Mouse (Mus musculus) limb, embryonic 12.5 days (tissue): ENCODE data around the gene Bcl2a1c. TPM values are rescaled to one million over a fixed set of nuclear protein-coding genes. Genes with fewer than 3 reads are reported as not detected.
"Not testable (repeated sequence)": the region's sequence is repeated elsewhere in the genome, so short reads cannot be mapped to it uniquely, and the experiment has no call there.

Source experiments
- ATAC-seq: fragments of 200-750 bp; cut with Nextera tagmentation; 2 replicates; pipeline ENCODE4 v1.8.0; 2017; ENCODE audit warnings: low read depth, moderate TSS enrichment; ENCODE audit not compliant: insufficient number of reproducible peaks, insufficient read depth, low FRiP score, low TSS enrichment
- H3K27ac ChIP-seq: fragments of 300-500 bp; sonication (generic); 2 replicates; pipeline ENCODE4 v1.5.1; 2016; ENCODE audit warnings: mild to moderate bottlenecking, moderate library complexity
- H3K27me3 ChIP-seq: fragments of 300-500 bp; sonication (generic); 2 replicates; pipeline ENCODE4 v1.6.1; 2016; ENCODE audit warnings: mild to moderate bottlenecking, moderate library complexity
- H3K36me3 ChIP-seq: fragments of 300-500 bp; sonication (generic); 2 replicates; pipeline ENCODE4 v1.6.1; 2016; ENCODE audit warnings: mild to moderate bottlenecking, moderate library complexity
- H3K4me1 ChIP-seq: fragments of 300-500 bp; sonication (generic); replicated peaks from 2 replicates; pipeline ENCODE4 v1.6.1; 2016
- H3K4me2 ChIP-seq: fragments of 300-500 bp; sonication (generic); 2 replicates; pipeline ENCODE4 v1.6.1; 2016; ENCODE audit warnings: mild to moderate bottlenecking, moderate library complexity
- H3K4me3 ChIP-seq: fragments of 300-500 bp; sonication (generic); replicated peaks from 2 replicates; pipeline ENCODE4 v1.5.1; 2016; ENCODE audit warnings: mild to moderate bottlenecking
- H3K9ac ChIP-seq: fragments of 300-500 bp; sonication (generic); replicated peaks from 2 replicates; pipeline ENCODE4 v1.6.1; 2016; ENCODE audit warnings: mild to moderate bottlenecking, moderate library complexity
- H3K9me3 ChIP-seq: fragments of 300-500 bp; sonication (generic); 2 replicates; pipeline ENCODE4 v1.6.1; 2016; ENCODE audit warnings: mild to moderate bottlenecking, moderate library complexity
- WGBS: fragments of 180-500 bp; shearing (Covaris S2); methylation state at CpG from one replicate; pipeline ENCODE4 v1.1.7; 2016; 5-methylcytosine and 5-hydroxymethylcytosine counted together
- polyA plus RNA-seq: library from polyadenylated mRNA; unstranded; fragments of >200 nt; fragmentation: Nextera tagmentation; extraction: Ambion mirVana; gene quantifications from 2 replicates; pipeline ENCODE4 v1.2.1, GENCODE M21; 2016

Bcl2a1c gene
- polyA plus RNA-seq = not detected in 2 replicates

DNA sequence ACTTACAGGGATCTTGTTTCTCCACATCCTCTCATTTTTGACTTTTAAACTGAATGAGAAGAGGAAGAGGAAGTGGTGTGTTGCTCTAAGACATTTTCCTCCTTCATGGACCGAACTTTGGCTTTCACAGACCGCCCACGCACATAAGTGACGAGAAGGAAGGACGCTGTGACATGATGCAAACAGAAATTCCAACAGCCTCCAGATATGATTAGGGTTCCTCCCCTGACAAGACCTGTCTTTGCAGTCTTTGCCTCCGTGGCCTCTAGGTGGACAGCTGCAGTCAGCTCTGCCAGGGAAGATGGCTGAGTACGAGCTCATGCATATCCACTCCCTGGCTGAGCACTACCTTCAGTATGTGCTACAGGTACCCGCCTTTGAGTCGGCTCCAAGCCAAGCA lies at the start of gene Bcl2a1c:
TSS of gene Bcl2a1c (plus strand) at position 281 of the 400 bp plus-strand sequence.
- 78% methylated on average over 9 of the region's 9 CpGs for whole genome bisulfite sequencing
- not testable (repeated sequence) for ATAC-seq, H3K4me1 ChIP-seq, H3K4me2 ChIP-seq, H3K9ac ChIP-seq, H3K9me3 ChIP-seq, H3K27me3 ChIP-seq, H3K27ac ChIP-seq, H3K36me3 ChIP-seq, H3K4me3 ChIP-seq

- not testable (repeated sequence) for H3K4me1 ChIP-seq, H3K27ac ChIP-seq, H3K9me3 ChIP-seq, H3K27me3 ChIP-seq, H3K9ac ChIP-seq, H3K4me2 ChIP-seq, ATAC-seq, H3K4me3 ChIP-seq, H3K36me3 ChIP-seq
Measured at GRCm38 (mm10) chr9:114305957-114306356, 24.0 kb upstream of the Bcl2a1c start.

- ATAC-seq, H3K27ac ChIP-seq, H3K9ac ChIP-seq, H3K27me3 ChIP-seq, H3K36me3 ChIP-seq, H3K9me3 ChIP-seq, H3K4me3 ChIP-seq, H3K4me2 ChIP-seq, H3K4me1 ChIP-seq: not testable (repeated sequence)
- WGBS = 82% methylated on average over 2 of the region's 2 CpGs
Measured at GRCm38 (mm10) chr9:114311752-114312151, 18.2 kb upstream of the Bcl2a1c start.

DNA sequence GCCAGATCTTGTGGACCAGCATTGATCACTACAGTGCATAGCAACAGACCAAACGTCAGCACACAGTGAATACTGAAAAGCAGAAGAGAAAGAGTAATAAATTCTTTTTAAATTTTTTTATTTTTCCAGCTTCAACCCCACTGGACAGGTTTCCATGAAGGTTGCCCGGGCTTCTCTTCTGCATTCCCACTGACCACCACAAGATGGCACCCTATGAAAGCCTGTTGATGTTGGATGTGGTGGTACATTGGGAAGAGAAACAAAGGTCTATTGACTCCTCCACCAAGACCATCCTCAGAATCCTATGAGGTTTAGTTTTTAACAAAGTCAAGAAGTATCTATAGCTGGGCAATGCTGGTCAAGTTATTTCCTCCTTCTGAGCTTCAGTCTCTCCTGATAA lies 11.9 kb upstream of the Bcl2a1c start:
- Histone ChIP-seq H3K36me3 (no peaks in the 10 kb centered on the region), H3K9me3 (no peaks in the 10 kb centered on the region), H3K9ac (no peak overlapping the region), H3K27ac (no peak overlapping the region), H3K4me1 (no peaks in the 10 kb centered on the region), H3K4me2 (no peak overlapping the region), H3K4me3 (no peak overlapping the region), H3K27me3 (no peaks in the 10 kb centered on the region)
- 6% methylated on average over 2 of the region's 2 CpGs for WGBS
- ATAC-seq = no peak

DNA sequence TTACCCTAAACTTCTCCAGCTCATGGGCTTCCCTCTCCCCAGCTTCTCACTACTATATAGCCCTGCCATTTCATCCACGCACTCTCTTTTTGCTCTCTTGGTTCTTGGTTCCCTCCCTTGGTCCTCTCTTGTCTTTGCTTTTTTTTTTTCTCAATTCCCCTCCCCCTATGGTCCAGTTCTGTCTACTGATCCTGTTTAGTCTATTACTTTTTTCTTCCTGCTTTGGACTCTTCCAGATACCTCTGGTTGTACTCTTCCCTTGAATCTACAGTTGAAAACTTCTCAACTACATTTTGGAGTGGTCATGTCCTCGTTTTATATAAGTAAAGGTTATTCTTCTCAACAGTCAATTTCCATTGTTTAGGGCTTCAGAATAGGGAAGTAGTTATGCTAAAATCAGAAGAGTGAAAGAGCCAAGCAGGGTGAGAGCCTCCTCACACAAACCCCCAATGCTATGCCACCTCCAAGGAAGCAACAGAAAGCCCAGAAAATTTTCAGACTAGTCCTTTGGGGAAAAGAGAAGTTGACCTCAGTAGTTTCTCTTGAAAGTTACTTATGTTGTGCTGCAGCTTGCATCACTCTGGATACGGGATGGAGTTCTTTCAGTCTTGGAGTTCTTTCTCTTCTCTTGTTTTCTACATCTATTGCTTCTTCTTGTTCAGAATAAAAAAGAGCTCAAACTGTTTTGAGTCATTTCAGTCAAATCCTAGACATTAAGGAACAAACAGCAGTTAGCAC lies 3.8 kb upstream of the Bcl2a1c start:
- no peaks in the 10 kb centered on the region; the same call in 1 of the 2 replicates for H3K27me3 ChIP-seq
- no peaks in the 10 kb centered on the region for H3K4me1 ChIP-seq
- H3K9ac ChIP-seq = no peak overlapping the region
- no peak overlapping the region for H3K4me2 ChIP-seq
- H3K4me3 ChIP-seq = no peak overlapping the region
- WGBS = 67% methylated on average over 3 of the region's 3 CpGs
- H3K9me3 ChIP-seq = no peaks in the 10 kb centered on the region
- no peaks in the 10 kb centered on the region for H3K36me3 ChIP-seq
- no peak overlapping the region for H3K27ac ChIP-seq
- ATAC-seq = no peak

- H3K36me3 ChIP-seq = not testable (repeated sequence)
Measured at GRCm38 (mm10) chr9:114328332-114328731, 1.6 kb upstream of the Bcl2a1c start.

DNA sequence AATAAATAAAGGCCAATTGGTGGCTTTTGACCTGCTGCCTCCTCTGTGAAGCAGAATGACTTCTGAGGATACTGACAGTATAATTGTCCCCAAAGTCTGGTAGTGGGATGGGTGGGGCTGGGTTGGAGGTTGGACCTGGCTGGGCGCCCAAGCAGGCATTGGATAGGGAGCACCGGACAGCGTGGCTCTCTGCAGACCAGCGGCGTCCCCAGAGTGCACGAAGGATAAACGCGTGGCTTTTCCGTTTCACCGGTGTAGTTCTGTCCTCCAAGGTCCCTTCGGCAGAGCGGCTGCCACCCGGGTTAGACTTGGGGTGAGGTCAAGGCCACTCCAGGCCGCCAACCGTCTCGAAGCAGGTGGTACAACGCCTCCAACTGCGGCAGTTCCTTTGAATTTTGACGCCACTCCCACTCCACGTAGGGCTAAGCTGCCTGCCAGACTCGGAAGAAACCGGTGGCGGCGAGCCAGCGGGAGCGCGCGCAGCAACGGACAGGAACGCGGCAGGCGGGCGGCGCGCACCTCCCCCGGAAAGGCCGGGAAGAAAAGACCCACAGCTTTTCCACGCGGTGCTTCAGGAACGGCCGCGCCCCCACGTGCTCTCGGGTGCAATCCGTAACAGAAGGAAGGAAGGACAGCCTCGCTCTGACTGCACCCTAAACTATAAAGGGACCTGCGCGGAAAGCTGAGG lies 38.0 kb downstream of the Bcl2a1c start:
- peaks cover 10% of the 10 kb centered on the region for H3K27me3 ChIP-seq
- no peaks in the 10 kb centered on the region; the same call in 1 of the 2 replicates for H3K36me3 ChIP-seq
- no peak overlapping the region for H3K27ac ChIP-seq
- ATAC-seq = peak; percentile 76; the same call in 1 of the 2 replicates
- H3K4me3 ChIP-seq = peak overlapping the region; percentile 50
- WGBS = 1% methylated on average over 48 of the region's 48 CpGs
- H3K9me3 ChIP-seq = no peaks in the 10 kb centered on the region
- H3K4me2 ChIP-seq = peak overlapping the region; percentile 87
- peak overlapping the region; percentile 62 for H3K9ac ChIP-seq
- H3K4me1 ChIP-seq = no peaks in the 10 kb centered on the region; the same call in 1 of the 2 replicates

More at GRCm38 (mm10) chr9:114328332-114328731, 1.6 kb upstream of the Bcl2a1c start:
- H3K4me3 ChIP-seq, ATAC-seq, H3K9ac ChIP-seq, H3K4me2 ChIP-seq, H3K27ac ChIP-seq, H3K4me1 ChIP-seq, H3K9me3 ChIP-seq, H3K27me3 ChIP-seq: not testable (repeated sequence)

GRCm38 (mm10) chr9:114368471-114368858 lies 38.5 kb downstream of the Bcl2a1c start:
- Histone ChIP-seq H3K9me3 (no peaks in the 10 kb centered on the region), H3K4me1 (no peaks in the 10 kb centered on the region; the same call in 1 of the 2 replicates), H3K36me3 (peaks cover 5% of the 10 kb centered on the region; the same call in 1 of the 2 replicates), H3K4me3 (peak overlapping the region; percentile 50), H3K4me2 (peak overlapping the region; percentile 87), H3K27ac (no peak overlapping the region), H3K27me3 (peaks cover 10% of the 10 kb centered on the region), H3K9ac (peak overlapping the region; percentile 62)
- ATAC-seq = no peak
- WGBS = 10% methylated on average over 12 of the region's 12 CpGs

- not testable (repeated sequence) for H3K9me3 ChIP-seq, H3K36me3 ChIP-seq, H3K4me1 ChIP-seq, H3K4me3 ChIP-seq, ATAC-seq, H3K4me2 ChIP-seq, H3K9ac ChIP-seq, H3K27ac ChIP-seq
- 64% methylated on average over 5 of the region's 5 CpGs for WGBS
- peaks cover 10% of the 10 kb centered on the region for H3K27me3 ChIP-seq
Measured at GRCm38 (mm10) chr9:114369389-114369788, 39.5 kb downstream of the Bcl2a1c start.

GRCm38 (mm10) chr9:114371717-114372116 lies 41.8 kb downstream of the Bcl2a1c start:
- H3K9ac ChIP-seq, H3K4me2 ChIP-seq, H3K4me3 ChIP-seq, H3K27ac ChIP-seq, H3K9me3 ChIP-seq, ATAC-seq, H3K4me1 ChIP-seq: not testable (repeated sequence)
- 41% methylated on average over 5 of the region's 5 CpGs for WGBS
- Histone ChIP-seq H3K27me3 (peaks cover 10% of the 10 kb centered on the region), H3K36me3 (peaks cover 29% of the 10 kb centered on the region)

DNA sequence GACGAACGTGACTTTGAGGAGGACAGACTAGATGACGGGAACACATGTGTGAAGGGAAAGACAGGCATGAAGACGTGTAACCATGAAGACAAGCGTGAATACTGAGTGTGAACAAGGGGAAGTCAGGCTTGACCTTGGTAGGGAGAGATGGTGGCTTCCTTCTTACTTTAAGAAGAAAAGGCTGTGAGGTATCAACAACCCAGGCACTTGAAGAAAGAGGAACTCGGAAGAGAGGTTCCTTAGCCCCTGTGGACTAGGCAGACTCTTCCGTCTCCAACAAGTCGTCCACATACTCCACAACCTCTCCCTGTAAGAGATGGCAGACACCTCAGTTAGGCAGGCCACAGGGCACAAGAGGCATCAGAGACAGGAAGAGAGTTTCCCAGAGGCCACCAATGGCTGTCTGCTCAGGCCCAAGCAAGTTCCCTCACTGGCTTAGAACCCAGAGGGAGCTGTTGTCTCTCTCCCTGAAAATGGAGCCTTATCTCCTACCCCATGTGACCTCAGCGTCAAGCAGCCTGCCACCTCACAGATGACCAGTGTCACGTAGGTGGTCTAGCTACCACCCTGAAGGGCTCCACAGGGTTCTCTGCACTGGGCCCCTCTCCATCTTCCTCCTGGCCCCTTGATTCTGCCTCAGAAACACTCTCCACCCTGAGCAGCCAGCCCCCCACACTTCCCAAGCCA lies 45.5 kb downstream of the Bcl2a1c start:
- Histone ChIP-seq H3K4me3 (no peak overlapping the region), H3K4me1 (no peaks in the 10 kb centered on the region), H3K27me3 (no peaks in the 10 kb centered on the region), H3K4me2 (no peak overlapping the region), H3K27ac (no peak overlapping the region), H3K36me3 (peaks cover 62% of the 10 kb centered on the region), H3K9me3 (no peaks in the 10 kb centered on the region), H3K9ac (no peak overlapping the region)
- no peak for ATAC-seq
- WGBS = 88% methylated on average over 10 of the region's 10 CpGs
